Mouse (Mus musculus): ENCODE data around the gene Zscan26.
A peak's percentile ranks its signal among the peaks of the same experiment; 100 is the strongest.

Gene Zscan26

GRCm38 (mm10) chr13:21423301-21423700, 30.2 kb downstream of the Zscan26 start:
- no peak for DNase-seq

DNA sequence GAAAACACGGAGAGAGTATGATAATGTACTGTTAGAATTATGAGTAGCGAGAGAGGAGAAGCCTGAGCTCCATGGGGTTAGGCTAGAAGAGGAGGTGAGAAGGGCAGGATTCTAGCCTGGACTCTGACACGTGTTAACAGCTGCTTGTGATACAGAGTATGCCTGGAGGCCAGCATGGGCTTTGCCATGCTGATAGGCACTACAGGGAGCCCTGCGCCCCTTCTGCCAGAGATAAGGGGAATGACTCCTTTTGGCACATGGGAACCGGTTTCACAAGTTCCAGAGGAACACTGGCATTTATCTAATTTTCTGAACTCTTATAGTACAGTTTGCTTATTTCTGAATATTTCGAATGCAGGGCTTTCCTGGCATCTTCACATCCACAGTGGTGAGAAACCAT, 34.7 kb downstream of the Zscan26 start:
- DNase-seq = no peak

DNA sequence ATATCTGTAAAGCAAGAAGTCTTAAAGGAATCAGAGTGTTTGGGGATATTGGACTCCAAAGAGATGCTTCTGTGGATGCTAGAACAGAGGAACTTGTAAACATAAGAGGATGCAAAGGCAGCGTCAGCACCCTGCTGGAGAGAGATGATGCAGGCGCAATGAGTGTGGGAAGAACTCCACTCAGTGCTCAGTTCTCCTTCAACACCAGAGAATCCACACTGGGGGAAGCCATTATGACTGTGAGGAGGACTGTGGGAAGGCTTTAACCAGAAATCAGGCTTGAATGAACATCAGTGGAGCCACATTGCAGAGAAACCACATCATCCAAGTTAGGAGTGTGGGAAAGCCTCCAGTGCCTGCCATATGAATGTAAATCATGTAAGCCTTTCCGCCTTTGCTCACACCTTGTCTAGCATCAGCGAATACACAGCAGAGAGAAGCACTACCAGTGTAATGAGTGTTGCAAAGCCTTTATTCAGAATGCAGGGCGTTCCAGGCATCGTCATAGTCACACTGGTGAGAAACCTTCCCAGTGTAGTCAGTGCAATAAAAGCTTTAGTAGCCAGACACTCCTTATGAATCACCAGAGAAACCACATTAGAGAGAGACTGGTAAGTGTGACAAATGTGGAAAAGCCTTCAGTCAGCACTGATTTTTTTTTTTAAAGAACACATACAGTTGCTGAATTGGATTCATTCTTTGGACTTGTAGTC, 36.1 kb downstream of the Zscan26 start:
- DNase-seq = no peak

- no peak for DNase-seq
Measured at GRCm38 (mm10) chr13:21415750-21416149, 37.8 kb downstream of the Zscan26 start.

DNA sequence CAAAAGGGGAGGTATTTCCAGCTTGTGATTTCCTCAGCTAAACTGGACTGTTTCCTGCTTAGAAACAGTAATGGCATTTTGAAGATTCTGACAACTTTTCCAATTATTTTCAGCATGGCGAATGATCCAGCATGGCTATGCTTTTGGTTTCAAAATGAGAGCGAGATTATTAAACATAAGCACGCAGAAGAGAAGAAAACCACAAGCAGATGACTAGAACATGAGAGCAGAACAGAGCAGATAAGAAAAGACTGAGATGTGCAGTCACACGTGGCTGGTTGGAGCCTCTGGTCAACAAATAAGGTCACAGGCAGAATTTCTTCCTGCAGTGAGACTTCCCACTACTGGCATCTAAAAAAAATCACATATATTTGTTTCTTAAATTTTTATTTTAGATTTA, 38.3 kb downstream of the Zscan26 start:
- no peak for DNase-seq

GRCm38 (mm10) chr13:21414231-21415212, 39.0 kb downstream of the Zscan26 start:
- DNase-seq = no peak

- DNase-seq = no peak
Measured at GRCm38 (mm10) chr13:21408805-21409459, 44.6 kb downstream of the Zscan26 start.

DNA sequence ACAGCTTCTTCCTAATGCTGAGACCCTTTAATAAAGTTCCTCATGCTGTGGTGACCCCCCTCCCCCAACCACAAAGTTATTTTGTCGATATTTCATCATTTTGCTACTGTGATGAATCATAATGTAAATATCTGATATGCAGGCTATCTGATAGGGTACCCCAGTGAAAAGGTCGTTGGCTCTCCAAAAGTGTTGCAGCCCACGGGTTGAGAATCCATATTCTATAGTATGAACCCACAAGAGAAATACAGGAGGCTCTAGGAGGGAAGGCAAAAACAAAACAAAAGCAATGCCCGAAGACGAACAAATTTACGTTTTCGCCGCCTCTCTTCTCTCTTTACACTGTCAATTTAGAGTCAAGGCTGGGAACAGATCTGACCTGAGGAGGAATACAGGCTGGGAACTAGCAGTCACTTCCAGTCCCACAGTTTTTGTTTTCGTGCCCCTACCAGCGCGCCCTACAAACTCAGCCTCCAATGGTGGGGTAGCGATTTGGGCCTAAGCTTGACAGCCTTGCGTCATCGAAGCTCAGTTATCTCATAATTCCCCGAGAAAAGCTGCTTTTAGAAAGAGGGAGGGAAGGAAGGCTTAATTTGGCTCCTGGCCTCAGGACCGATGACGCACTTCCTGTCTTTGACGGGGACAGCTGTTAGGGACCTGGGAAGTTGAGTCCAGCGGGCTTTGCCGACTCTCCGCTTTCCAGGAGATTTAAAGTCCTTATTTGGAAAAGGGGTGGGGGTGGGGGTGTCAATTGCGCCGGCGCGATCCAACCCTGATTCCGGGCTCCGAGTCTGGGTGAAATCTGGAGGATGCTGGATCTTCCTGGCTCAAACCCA, 45.3 kb downstream of the Zscan26 start:
- peak; percentile 84 to 86 for DNase-seq

GRCm38 (mm10) chr13:21407341-21407740, 46.2 kb downstream of the Zscan26 start:
- DNase-seq = no peak

DNA sequence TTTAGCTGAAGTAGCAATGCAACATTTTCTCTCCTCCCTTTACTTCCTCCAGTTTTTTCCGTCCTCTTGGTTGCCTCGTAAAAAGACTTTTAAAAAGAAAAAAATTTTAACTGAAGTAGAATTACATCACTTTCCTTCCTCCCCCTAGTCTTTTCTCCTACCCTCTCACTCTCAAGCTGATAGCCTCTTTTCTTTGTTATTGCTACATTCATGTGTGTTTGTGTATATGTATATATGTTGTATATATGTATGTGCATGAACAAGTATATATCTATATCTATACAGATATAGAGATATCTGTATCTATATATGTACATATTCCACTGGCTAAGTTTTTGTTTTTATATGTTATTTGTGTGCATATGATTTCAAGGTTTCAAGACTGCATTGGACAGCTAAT, 50.7 kb downstream of the Zscan26 start:
- DNase-seq = no peak

- DNase-seq = peak; percentile 85 to 87
Measured at GRCm38 (mm10) chr13:21402287-21402846, 51.2 kb downstream of the Zscan26 start, which contains the start of gene Zkscan3. Gene Zkscan3 (minus strand): TSS chr13:21402755.

GRCm38 (mm10) chr13:21401636-21402286, 51.8 kb downstream of the Zscan26 start:
- DNase-seq = no peak

- no peak for DNase-seq
Measured at GRCm38 (mm10) chr13:21401166-21401565, 52.4 kb downstream of the Zscan26 start.

DNA sequence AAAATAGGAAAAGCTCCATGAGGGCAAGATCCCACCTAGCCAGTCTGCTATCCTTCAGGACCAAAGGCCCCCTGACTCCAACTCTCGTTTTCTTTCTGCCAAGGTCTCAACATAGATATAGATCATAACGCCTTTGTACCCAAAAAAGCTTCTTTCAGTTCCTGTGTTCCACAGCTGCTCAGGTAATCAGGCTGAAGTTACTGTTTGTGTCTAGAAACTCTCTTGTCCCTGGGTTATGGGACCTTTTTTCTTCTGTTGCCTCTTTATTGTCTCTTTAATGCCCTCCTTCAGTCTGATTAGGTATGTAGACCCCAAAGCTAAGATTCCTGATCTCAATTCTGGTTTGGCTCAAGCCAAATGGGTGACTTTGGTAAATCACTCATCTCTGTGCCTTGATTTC, 56.0 kb downstream of the Zscan26 start:
- no peak for DNase-seq

DNA sequence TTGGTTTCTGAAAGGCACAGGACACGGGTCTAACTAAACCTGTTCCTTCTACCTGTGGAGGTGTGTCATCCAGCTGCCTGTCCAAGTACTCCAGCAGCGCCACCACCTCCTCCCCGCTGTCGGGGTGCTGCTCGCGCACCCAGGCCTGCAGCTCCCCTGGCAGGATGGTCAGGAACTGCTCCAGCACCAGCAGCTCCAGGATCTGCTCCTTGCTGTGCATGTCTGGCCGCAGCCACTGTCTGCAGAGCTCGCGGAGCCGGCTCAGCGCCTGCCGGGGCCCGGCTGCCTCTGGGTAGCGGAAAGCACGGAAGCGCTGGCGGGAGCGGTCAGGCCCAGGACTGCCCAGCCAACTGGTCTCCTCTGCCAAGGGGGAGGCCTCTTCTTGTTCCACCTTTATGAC, 57.5 kb downstream of the Zscan26 start:
- DNase-seq = peak; percentile 22 to 28

- DNase-seq = no peak
Measured at GRCm38 (mm10) chr13:21395623-21396022, 57.9 kb downstream of the Zscan26 start.

DNA sequence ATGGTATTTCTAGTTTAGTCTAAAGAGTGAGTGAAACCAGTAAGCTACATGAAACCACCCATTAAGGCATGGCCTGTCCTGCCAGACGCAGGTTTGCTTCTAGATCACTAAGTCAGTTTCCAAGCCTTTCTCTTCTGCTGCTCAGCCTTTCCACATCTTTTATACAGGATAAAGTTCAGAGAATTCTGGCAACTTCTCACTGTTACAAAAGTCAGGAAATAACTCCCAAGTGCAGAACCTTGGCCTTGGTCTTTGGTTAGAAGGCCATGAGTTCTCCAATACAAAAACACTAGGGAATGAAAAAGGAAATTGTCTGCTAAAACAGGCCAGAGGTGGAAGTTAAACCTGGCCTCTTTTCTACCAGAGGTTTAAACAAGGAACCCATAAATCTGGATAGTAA, 58.3 kb downstream of the Zscan26 start:
- DNase-seq = no peak

All from cerebellum, postnatal 36 days (tissue).